Mouse (Mus musculus): Measurements from ENCODE around the gene Yrdc. TPM values are rescaled to one million over a fixed set of nuclear protein-coding genes. Genes with fewer than 3 reads are reported as not detected.

The Yrdc gene
- polyA plus RNA-seq, 1 experiment = 15.0 TPM

- TF ChIP-seq FLI1 (IDR thresholded peaks at IDR 0.05; ENCODE audit: low read length) (no peak), GATA1 (IDR thresholded peaks at IDR 0.05; ENCODE audit: borderline replicate concordance, low read length) (no peak)
- peak overlapping the region; percentile 79 for H3K4me3 ChIP-seq (replicated peaks)
- H3K9me3 ChIP-seq = peaks cover 13% of the 10 kb centered on the region
- peaks cover 76% of the 10 kb centered on the region for H3K27me3 ChIP-seq (replicated peaks)
- no peaks in the 10 kb centered on the region for H3K36me3 ChIP-seq (replicated peaks; ENCODE audit: low read length)
- H3K4me1 ChIP-seq = peaks cover 18% of the 10 kb centered on the region
Observed at GRCm38 (mm10) chr4:124881341-124881908, 30.9 kb downstream of the Yrdc start.

GRCm38 (mm10) chr4:124882151-124882729, 31.8 kb downstream of the Yrdc start:
- H3K4me3 ChIP-seq (replicated peaks) = no peak overlapping the region
- no peaks in the 10 kb centered on the region for H3K36me3 ChIP-seq (replicated peaks; ENCODE audit: low read length)
- H3K27me3 ChIP-seq (replicated peaks) = peaks cover 80% of the 10 kb centered on the region
- TF ChIP-seq GATA1 (IDR thresholded peaks at IDR 0.05; ENCODE audit: borderline replicate concordance, low read length) = no peak
- no peak for TF ChIP-seq FLI1 (IDR thresholded peaks at IDR 0.05; ENCODE audit: low read length)
- H3K9me3 ChIP-seq = peaks cover 13% of the 10 kb centered on the region
- H3K4me1 ChIP-seq = peaks cover 18% of the 10 kb centered on the region

DNA sequence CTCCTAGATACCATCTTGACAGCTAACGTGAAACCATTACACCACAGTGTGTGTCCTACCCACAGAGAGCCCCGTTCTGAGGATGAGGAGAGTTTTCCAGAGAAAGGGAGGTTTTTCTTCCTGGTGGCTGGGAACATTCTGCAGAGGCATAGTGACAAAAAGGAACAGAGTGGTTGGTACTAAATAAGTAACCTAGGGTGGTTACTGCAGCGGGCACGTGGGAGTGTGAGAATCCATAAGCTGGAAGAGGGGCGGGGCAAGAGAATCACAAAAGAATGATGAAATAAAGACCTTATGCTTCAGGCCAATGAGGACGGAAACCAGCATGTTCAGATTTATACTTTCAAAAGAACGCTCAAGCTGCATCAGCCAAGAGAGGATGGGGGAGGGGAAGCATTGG, 38.2 kb downstream of the Yrdc start:
- H3K9me3 ChIP-seq = peaks cover 4% of the 10 kb centered on the region; the same call in 1 of the 2 replicates
- H3K27me3 ChIP-seq (replicated peaks) = peaks cover 78% of the 10 kb centered on the region
- TF ChIP-seq GATA1 (IDR thresholded peaks at IDR 0.05; ENCODE audit: borderline replicate concordance, low read length) (no peak), FLI1 (IDR thresholded peaks at IDR 0.05; ENCODE audit: low read length) (no peak)
- H3K4me1 ChIP-seq = no peaks in the 10 kb centered on the region; the same call in 1 of the 2 replicates
- no peaks in the 10 kb centered on the region for H3K36me3 ChIP-seq (replicated peaks; ENCODE audit: low read length)
- H3K4me3 ChIP-seq (replicated peaks) = no peak overlapping the region

- Histone ChIP-seq H3K9me3 (peaks cover 4% of the 10 kb centered on the region; the same call in 1 of the 2 replicates), H3K36me3 (replicated peaks; ENCODE audit: low read length) (no peaks in the 10 kb centered on the region), H3K4me3 (replicated peaks) (no peak overlapping the region), H3K4me1 (peaks cover 9% of the 10 kb centered on the region), H3K27me3 (replicated peaks) (peaks cover 82% of the 10 kb centered on the region)
- TF ChIP-seq GATA1 (IDR thresholded peaks at IDR 0.05; ENCODE audit: borderline replicate concordance, low read length) (no peak), FLI1 (IDR thresholded peaks at IDR 0.05; ENCODE audit: low read length) (no peak)
Observed at GRCm38 (mm10) chr4:124889935-124890334, 39.5 kb downstream of the Yrdc start.

GRCm38 (mm10) chr4:124890831-124891230, 40.4 kb downstream of the Yrdc start:
- no peak overlapping the region for H3K4me3 ChIP-seq (replicated peaks)
- peaks cover 2% of the 10 kb centered on the region; the same call in 1 of the 2 replicates for H3K9me3 ChIP-seq
- no peaks in the 10 kb centered on the region for H3K36me3 ChIP-seq (replicated peaks; ENCODE audit: low read length)
- peaks cover 13% of the 10 kb centered on the region for H3K4me1 ChIP-seq
- TF ChIP-seq FLI1 (IDR thresholded peaks at IDR 0.05; ENCODE audit: low read length) (no peak), GATA1 (IDR thresholded peaks at IDR 0.05; ENCODE audit: borderline replicate concordance, low read length) (no peak)
- peaks cover 84% of the 10 kb centered on the region for H3K27me3 ChIP-seq (replicated peaks)

- H3K4me3 ChIP-seq (replicated peaks) = no peak overlapping the region
- H3K4me1 ChIP-seq = peaks cover 13% of the 10 kb centered on the region
- no peaks in the 10 kb centered on the region for H3K9me3 ChIP-seq
- H3K36me3 ChIP-seq (replicated peaks; ENCODE audit: low read length) = no peaks in the 10 kb centered on the region
- H3K27me3 ChIP-seq (replicated peaks) = peaks cover 83% of the 10 kb centered on the region
- no peak for TF ChIP-seq FLI1 (IDR thresholded peaks at IDR 0.05; ENCODE audit: low read length)
- no peak for TF ChIP-seq GATA1 (IDR thresholded peaks at IDR 0.05; ENCODE audit: borderline replicate concordance, low read length)
Observed at GRCm38 (mm10) chr4:124893769-124894168, 43.3 kb downstream of the Yrdc start.

DNA sequence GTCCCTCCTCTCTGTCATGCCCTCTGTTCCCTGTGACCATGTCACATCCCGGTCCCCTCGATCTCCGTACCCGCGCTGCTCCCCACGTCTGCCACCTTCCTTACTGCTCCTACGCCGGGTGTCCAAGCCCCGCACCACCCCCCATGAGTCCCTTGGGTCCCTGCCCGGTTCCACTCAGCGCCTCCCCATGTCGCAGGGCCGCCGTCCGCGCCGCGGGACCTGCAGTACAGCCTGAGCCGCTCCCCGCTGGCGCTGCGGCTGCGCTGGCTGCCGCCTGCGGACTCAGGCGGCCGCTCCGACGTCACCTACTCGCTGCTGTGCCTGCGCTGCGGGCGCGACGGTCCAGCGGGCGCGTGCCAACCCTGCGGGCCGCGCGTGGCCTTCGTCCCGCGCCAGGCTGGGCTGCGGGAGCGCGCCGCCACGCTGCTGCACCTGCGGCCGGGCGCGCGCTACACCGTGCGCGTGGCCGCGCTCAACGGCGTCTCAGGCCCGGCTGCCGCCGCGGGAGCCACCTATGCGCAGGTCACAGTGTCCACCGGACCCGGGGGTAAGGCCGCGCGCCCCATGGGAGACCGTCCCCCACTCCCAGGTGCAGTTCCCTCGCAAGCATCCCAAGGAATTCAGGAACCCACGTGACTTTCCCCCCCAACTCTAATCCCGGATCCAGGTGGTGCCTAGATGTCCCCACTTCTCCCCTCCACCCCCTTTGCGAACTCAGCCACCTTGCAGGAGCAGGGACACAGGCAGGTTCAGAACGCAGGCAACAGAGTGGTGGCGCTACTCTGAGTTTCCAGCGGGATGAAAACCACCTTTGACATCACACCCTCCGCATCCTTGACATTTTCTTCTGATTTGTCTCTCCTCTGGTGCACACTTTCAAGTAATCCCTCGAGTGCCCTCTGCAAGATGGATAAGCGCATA, 44.3 kb downstream of the Yrdc start:
- Histone ChIP-seq H3K4me3 (replicated peaks) (peak overlapping the region; percentile 79), H3K4me1 (peaks cover 16% of the 10 kb centered on the region)
- no peak for TF ChIP-seq FLI1 (IDR thresholded peaks at IDR 0.05; ENCODE audit: low read length)
- no peak for TF ChIP-seq GATA1 (IDR thresholded peaks at IDR 0.05; ENCODE audit: borderline replicate concordance, low read length)

GRCm38 (mm10) chr4:124898428-124898827, 47.9 kb downstream of the Yrdc start:
- H3K9me3 ChIP-seq = no peaks in the 10 kb centered on the region
- H3K4me3 ChIP-seq (replicated peaks) = no peak overlapping the region
- peaks cover 85% of the 10 kb centered on the region for H3K27me3 ChIP-seq (replicated peaks)
- no peaks in the 10 kb centered on the region for H3K36me3 ChIP-seq (replicated peaks; ENCODE audit: low read length)
- TF ChIP-seq GATA1 (IDR thresholded peaks at IDR 0.05; ENCODE audit: borderline replicate concordance, low read length) = no peak
- no peak for TF ChIP-seq FLI1 (IDR thresholded peaks at IDR 0.05; ENCODE audit: low read length)
- peaks cover 20% of the 10 kb centered on the region for H3K4me1 ChIP-seq

More for the DNA sequence above, 44.3 kb downstream of the Yrdc start:
- peaks cover 86% of the 10 kb centered on the region for H3K27me3 ChIP-seq (replicated peaks)
- no peaks in the 10 kb centered on the region for H3K9me3 ChIP-seq
- H3K36me3 ChIP-seq (replicated peaks; ENCODE audit: low read length) = no peaks in the 10 kb centered on the region

- TF ChIP-seq FLI1 (IDR thresholded peaks at IDR 0.05; ENCODE audit: low read length) (no peak), GATA1 (IDR thresholded peaks at IDR 0.05; ENCODE audit: borderline replicate concordance, low read length) (no peak)
- Histone ChIP-seq H3K36me3 (replicated peaks; ENCODE audit: low read length) (no peaks in the 10 kb centered on the region), H3K9me3 (no peaks in the 10 kb centered on the region), H3K27me3 (replicated peaks) (peaks cover 79% of the 10 kb centered on the region), H3K4me3 (replicated peaks) (no peak overlapping the region), H3K4me1 (peaks cover 18% of the 10 kb centered on the region)
Observed at GRCm38 (mm10) chr4:124899906-124900305, 49.4 kb downstream of the Yrdc start.

Other genes starting within 250 kb of the Yrdc start
- gene 3100002H09Rik, start 239.9 kb upstream of the Yrdc start, polyA plus RNA-seq (2012; ENCODE audit: insufficient read depth, low replicate concordance) = 0.36 TPM in 1 of 2 replicates, not detected in the other
- gene Pou3f1, start 193.9 kb upstream of the Yrdc start, polyA plus RNA-seq (2012; ENCODE audit: insufficient read depth, low replicate concordance) = 0.12 TPM in 1 of 2 replicates, not detected in the other
- 2.9 and 13.8 TPM in 2 replicates for gene Utp11, start 157.1 kb upstream of the Yrdc start, polyA plus RNA-seq (2012; ENCODE audit: insufficient read depth, low replicate concordance)
- gene Fhl3, start 150.0 kb upstream of the Yrdc start, polyA plus RNA-seq (2012; ENCODE audit: insufficient read depth, low replicate concordance) = 122 and 166 TPM in 2 replicates
- gene Sf3a3, start 135.9 kb upstream of the Yrdc start, polyA plus RNA-seq (2012; ENCODE audit: insufficient read depth, low replicate concordance) = 2.2 and 29.0 TPM in 2 replicates
- gene Inpp5b, start 108.8 kb upstream of the Yrdc start, polyA plus RNA-seq (2012; ENCODE audit: insufficient read depth, low replicate concordance) = 5.7 and 22.3 TPM in 2 replicates
- gene Mtf1, start 48.6 kb upstream of the Yrdc start, polyA plus RNA-seq (2012; ENCODE audit: insufficient read depth, low replicate concordance) = 15.2 and 34.3 TPM in 2 replicates
- 19.3 and 30.5 TPM in 2 replicates for gene 1110065P20Rik, start 517 bp downstream of the Yrdc start, polyA plus RNA-seq (2012; ENCODE audit: insufficient read depth, low replicate concordance)
- not detected in 2 replicates for gene Maneal, start 11.5 kb downstream of the Yrdc start, polyA plus RNA-seq (2012; ENCODE audit: insufficient read depth, low replicate concordance)
- not detected in 2 replicates for gene Epha10, start 30.2 kb downstream of the Yrdc start, polyA plus RNA-seq (2012; ENCODE audit: insufficient read depth, low replicate concordance)
- 1.6 TPM in 1 of 2 replicates, not detected in the other for gene 9930104L06Rik, start 86.4 kb downstream of the Yrdc start, polyA plus RNA-seq (2012; ENCODE audit: insufficient read depth, low replicate concordance)
- 74.9 and 113 TPM in 2 replicates for gene Cdca8, start 88.6 kb downstream of the Yrdc start, polyA plus RNA-seq (2012; ENCODE audit: insufficient read depth, low replicate concordance)
- 1.2 TPM in 1 of 2 replicates, not detected in the other for gene Rspo1, start 135.8 kb downstream of the Yrdc start, polyA plus RNA-seq (2012; ENCODE audit: insufficient read depth, low replicate concordance)
- gene Gnl2, start 165.9 kb downstream of the Yrdc start, polyA plus RNA-seq (2012; ENCODE audit: insufficient read depth, low replicate concordance) = 1.6 and 16.3 TPM in 2 replicates
- not detected in 2 replicates for gene Dnali1, start 215.0 kb downstream of the Yrdc start, polyA plus RNA-seq (2012; ENCODE audit: insufficient read depth, low replicate concordance)
- gene Snip1, start 216.0 kb downstream of the Yrdc start, polyA plus RNA-seq (2012; ENCODE audit: insufficient read depth, low replicate concordance) = 4.0 and 10.9 TPM in 2 replicates
- gene Meaf6, start 234.5 kb downstream of the Yrdc start, polyA plus RNA-seq (2012; ENCODE audit: insufficient read depth, low replicate concordance) = 41.3 and 52.8 TPM in 2 replicates

All from megakaryocyte, embryonic 14.5 days (primary cell).